Mouse (Mus musculus) testis, adult 2 months (tissue): Measurements from ENCODE around the gene Arntl.

ENCODE experiments used
- CTCF ChIP-seq: fragments of 200-500 bp; IDR thresholded peaks from 2 replicates; pipeline ENCODE4 v1.5.1; 2012; ENCODE audit warnings: low read depth, mild to moderate bottlenecking, inconsistent platforms, low read length, moderate library complexity; ENCODE audit not compliant: control insufficient read depth, insufficient read depth, insufficient replicate concordance
- POLR2A ChIP-seq: fragments of 200-500 bp; IDR thresholded peaks from 2 replicates; pipeline ENCODE4 v1.6.1; 2012; ENCODE audit warnings: low read depth, mild to moderate bottlenecking, inconsistent platforms, low read length, moderate library complexity; ENCODE audit not compliant: control insufficient read depth

GRCm38 (mm10) chr7:113188566-113188965 lies 18.7 kb upstream of the Arntl start:
- TF ChIP-seq CTCF (no peak), POLR2A (no peak)
